Mouse (Mus musculus) spleen, adult 18-20 months (tissue): ENCODE data around the gene Evx2.

Source experiments
- DNase-seq, 2 experiments: peaks; one replicate each; pipeline ENCODE4 v3.0.0; 2022; ENCODE audit warnings: mixed read lengths in 2 of 2

Evx2 gene

GRCm38 (mm10) chr2:74659507-74660005, at the start of gene Evx2:
Gene Evx2, minus strand, starts transcription at chr2:74659557.
- no peak for DNase-seq

GRCm38 (mm10) chr2:74708676-74709075, 49.3 kb upstream of the Evx2 start:
- no peak for DNase-seq

DNA sequence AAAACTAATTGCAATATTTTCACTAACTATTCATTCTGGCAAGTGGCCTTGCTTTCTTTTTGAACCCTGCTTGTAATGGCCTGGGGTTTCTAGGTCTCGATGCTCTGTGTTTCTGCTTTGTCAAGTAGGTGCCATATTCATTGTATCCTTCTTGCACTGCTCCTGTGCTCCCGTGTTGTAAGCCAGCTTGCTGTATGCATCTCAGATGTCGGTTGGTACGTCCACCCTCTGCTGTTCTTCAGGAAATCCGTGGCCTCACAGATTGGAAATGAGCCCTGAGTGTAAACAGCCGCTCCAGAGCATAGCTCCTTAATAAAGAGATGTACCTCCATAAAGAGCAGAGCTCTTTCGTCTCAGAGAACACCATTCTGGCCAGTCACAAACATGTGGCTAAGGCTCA, 48.2 kb upstream of the Evx2 start:
- DNase-seq, result no peak

GRCm38 (mm10) chr2:74706393-74706960, 47.1 kb upstream of the Evx2 start:
- DNase-seq, result no peak

DNA sequence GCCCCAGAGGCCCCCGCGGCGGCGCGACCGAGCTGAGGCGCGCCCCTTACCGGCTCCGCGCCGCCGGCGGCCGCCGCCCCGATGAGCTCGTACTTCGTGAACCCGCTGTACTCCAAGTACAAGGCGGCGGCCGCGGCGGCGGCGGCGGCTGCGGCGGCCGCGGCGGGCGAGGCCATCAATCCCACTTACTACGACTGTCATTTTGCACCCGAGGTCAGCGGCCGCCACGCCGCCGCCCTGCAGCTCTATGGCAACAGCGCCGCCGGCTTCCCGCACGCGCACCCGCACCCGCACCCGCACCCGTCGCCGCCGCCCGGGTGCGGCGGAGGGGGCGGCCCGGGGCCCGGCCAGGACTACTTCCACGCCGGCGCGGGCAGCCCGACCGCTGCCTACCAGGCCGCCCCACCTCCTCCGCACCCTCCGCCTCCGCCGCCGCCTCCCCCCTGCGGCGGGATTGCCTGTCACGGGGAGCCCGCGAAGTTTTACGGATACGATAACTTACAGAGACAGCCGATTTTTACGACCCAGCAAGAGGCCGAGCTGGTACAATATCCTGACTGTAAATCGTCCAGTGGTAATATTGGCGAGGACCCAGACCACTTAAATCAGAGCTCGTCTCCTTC, 46.2 kb upstream of the Evx2 start:
- no peak for DNase-seq

GRCm38 (mm10) chr2:74704999-74705466, 45.7 kb upstream of the Evx2 start:
- DNase-seq, result no peak

GRCm38 (mm10) chr2:74704393-74704998, 45.1 kb upstream of the Evx2 start, which contains the start of gene Hoxd8:
Gene Hoxd8, plus strand, starts transcription at chr2:74704615.
- DNase-seq, result no peak

DNA sequence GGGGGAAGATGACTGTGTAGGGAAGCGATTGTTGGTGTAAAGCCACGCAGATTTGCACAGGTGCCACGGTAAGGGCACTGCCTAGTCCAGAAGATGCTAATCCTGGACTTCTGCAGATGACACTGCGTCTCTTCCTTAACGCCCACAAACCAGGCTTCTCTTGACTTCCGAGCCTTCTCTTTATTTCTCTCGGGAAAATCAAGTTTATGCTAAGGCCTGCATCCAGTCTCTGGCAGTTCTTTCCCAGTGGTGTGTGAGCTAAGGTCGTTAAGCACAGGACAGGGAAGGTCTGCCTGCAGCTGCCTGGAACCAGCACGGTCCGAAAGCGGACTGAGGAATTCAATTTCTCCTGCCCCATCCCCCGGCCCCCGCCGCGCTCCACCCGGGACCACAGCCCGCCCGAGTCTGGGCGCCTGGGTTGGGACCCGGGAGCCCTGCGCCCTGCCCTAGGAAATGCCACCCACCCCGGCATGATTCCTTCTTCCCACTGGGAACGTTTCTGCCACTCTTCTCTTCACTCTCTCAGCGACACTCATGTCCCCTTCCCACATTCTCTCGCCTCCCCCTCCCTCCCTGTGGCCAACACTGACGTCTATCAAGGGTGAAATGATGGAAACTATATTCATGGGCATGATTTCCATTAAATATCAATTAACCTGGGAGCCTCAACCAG, 44.5 kb upstream of the Evx2 start:
- no peak for DNase-seq

DNA sequence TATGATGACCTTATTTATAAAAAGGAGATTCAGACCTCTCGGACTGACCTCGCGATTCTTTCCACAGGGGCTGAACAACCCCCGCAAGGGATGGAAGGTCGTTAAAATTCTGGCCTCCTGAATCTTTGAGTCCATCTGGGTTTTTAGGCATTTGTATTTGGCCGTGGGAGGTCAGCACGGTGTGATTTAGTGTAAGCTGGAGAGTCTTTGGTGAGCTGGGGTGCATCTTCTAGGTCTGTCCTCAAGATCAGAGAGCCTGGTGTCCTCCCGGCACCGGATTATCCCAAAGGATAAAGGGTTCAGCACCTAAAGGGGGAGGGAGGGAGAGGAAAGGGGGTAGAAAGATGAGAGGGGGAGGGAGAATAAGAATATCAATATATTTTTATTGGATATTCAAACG, 44.0 kb upstream of the Evx2 start:
- DNase-seq, result no peak

DNA sequence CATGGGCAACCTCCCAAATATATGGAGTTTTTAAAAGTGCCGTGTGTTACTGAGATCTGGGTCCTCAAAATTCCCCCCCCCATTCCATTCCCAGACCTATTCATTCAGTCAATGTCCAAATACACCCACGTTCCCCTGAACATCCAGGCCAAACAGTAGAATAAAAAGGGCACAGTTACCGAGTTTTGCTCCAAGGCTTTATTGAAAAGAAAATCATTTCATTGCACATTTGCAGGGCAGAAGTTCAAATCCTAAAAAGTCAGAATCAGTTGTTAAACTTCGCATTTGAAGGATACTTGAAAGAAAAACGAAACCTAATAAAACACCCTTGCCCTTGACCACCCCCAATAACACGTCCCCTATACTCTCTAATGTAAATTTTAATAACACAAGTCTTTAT, 43.5 kb upstream of the Evx2 start:
- DNase-seq, result no peak

- peak in 1 of 2 experiments; percentile 66 for DNase-seq
Measured at GRCm38 (mm10) chr2:74701949-74702819, 42.8 kb upstream of the Evx2 start.

- no peak for DNase-seq
Measured at GRCm38 (mm10) chr2:74700546-74701112, 41.3 kb upstream of the Evx2 start.

GRCm38 (mm10) chr2:74699664-74700545, 40.5 kb upstream of the Evx2 start:
- no peak for DNase-seq

GRCm38 (mm10) chr2:74699053-74699430, 39.7 kb upstream of the Evx2 start:
- DNase-seq, result no peak

- DNase-seq, result no peak
Measured at GRCm38 (mm10) chr2:74698201-74699052, 39.1 kb upstream of the Evx2 start.

- no peak for DNase-seq
Measured at GRCm38 (mm10) chr2:74697567-74698121, 38.3 kb upstream of the Evx2 start, which contains the start of gene Hoxd9. Gene Hoxd9, plus strand, starts transcription at chr2:74697727.

DNA sequence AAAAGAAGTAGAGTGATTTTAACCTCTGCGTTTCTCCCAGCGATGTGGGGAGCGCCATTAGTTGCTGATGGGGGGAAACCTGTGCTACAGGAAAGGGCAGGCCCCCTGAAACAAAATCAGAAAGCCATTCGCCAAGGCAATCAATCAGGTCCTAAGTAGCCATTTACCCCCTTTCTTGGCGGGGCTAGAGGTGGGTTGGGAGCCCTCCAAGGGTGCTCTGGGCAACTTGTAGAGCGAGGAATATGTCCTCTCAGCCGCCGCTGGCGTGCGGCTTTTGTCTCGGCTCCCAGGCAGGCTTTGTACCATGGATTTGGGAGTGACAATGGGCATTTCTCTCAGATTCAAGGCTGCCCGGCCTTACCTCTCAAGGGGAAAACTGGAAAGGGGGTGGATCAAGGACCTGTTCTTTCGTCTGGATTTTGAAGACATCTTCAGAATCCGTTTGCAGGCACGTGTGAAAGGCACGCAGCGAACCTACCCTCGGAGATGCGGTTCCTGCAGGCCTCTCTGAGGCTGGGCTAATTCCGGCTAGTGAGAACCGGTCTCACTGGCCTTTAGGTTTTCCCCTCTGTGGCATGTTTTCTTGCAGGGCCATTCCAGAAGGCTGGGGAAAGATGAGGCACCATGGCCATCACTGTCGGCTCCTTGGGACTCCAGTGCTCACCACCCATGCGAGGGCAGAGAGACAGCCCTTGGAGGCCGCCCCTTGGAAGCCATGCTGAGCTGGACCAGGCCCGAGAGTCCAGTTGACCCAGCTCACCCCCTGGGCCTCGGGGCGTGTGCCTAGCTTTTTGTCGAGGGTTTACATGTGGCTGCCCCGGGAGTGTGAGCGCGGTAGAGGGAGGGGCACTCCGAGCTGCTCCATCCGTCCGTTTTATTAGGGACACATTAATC, 37.3 kb upstream of the Evx2 start:
- DNase-seq, result no peak

- DNase-seq, result no peak
Measured at GRCm38 (mm10) chr2:74695813-74696430, 36.6 kb upstream of the Evx2 start.
